Mouse (Mus musculus): ENCODE measurements at regions not wholly inside any gene's neighbourhood (a gene's known extent, or its start where the extent isn't known, plus 50 kb on each side); places are given as distances from the start of the nearest gene placed in this dataset.

- no peak for TF ChIP-seq GATA1 (IDR thresholded peaks at IDR 0.05; ENCODE audit: borderline replicate concordance, low read length)
- TF ChIP-seq FLI1 (IDR thresholded peaks at IDR 0.05; ENCODE audit: low read length), result no peak
Measured at GRCm38 (mm10) chr11:18604836-18605235, 413.9 kb downstream of the Meis1 start.

All from megakaryocyte, embryonic 14.5 days (primary cell).